Mouse (Mus musculus): ENCODE measurements around the gene Dnajc5.
A peak's percentile ranks its signal among the peaks of the same experiment; 100 is the strongest.

Dnajc5 gene

GRCm38 (mm10) chr2:181520118-181520935, at the start of gene Dnajc5:
Gene Dnajc5 (plus strand): TSS chr2:181520485.
- peak; percentile 98 to 99 for DNase-seq

GRCm38 (mm10) chr2:181471246-181471645, 49.0 kb upstream of the Dnajc5 start:
- no peak for DNase-seq

GRCm38 (mm10) chr2:181472256-181472827, 47.9 kb upstream of the Dnajc5 start:
- peak in 1 of 2 experiments; percentile 8 for DNase-seq

- no peak for DNase-seq
Observed at GRCm38 (mm10) chr2:181483120-181483519, 37.2 kb upstream of the Dnajc5 start.

- peak; percentile 42 to 63 for DNase-seq
Observed at GRCm38 (mm10) chr2:181483562-181484318, 36.5 kb upstream of the Dnajc5 start.

GRCm38 (mm10) chr2:181484456-181485233, 35.6 kb upstream of the Dnajc5 start:
- peak in 1 of 2 experiments; percentile 19 for DNase-seq

- no peak for DNase-seq
Observed at GRCm38 (mm10) chr2:181485741-181486140, 34.5 kb upstream of the Dnajc5 start.

- DNase-seq: no peak
Observed at GRCm38 (mm10) chr2:181487338-181488277, 32.7 kb upstream of the Dnajc5 start.

GRCm38 (mm10) chr2:181491432-181492205, 28.7 kb upstream of the Dnajc5 start:
- no peak for DNase-seq

- DNase-seq: no peak
Observed at GRCm38 (mm10) chr2:181492206-181492605, 28.1 kb upstream of the Dnajc5 start.

GRCm38 (mm10) chr2:181493156-181493927, 26.9 kb upstream of the Dnajc5 start, which contains the start of gene Abhd16b:
Gene Abhd16b (plus strand): TSS chr2:181493206.
- DNase-seq: no peak

GRCm38 (mm10) chr2:181494266-181494945, 25.9 kb upstream of the Dnajc5 start:
- peak in 1 of 2 experiments; percentile 39 for DNase-seq

- DNase-seq: peak in 1 of 2 experiments; percentile 31
Observed at GRCm38 (mm10) chr2:181495845-181496244, 24.4 kb upstream of the Dnajc5 start.

- DNase-seq: peak; percentile 35 to 50
Observed at GRCm38 (mm10) chr2:181496281-181496680, 24.0 kb upstream of the Dnajc5 start.

- DNase-seq: peak; percentile 90 to 95
Observed at GRCm38 (mm10) chr2:181496831-181497547, 23.3 kb upstream of the Dnajc5 start, which contains the start of gene Tpd52l2. Gene Tpd52l2 (plus strand): TSS chr2:181497142.

- DNase-seq: peak in 1 of 2 experiments; percentile 35
Observed at GRCm38 (mm10) chr2:181497548-181497875, 22.8 kb upstream of the Dnajc5 start.

GRCm38 (mm10) chr2:181498644-181499043, 21.6 kb upstream of the Dnajc5 start:
- no peak for DNase-seq

GRCm38 (mm10) chr2:181509191-181509590, 11.1 kb upstream of the Dnajc5 start:
- no peak for DNase-seq

All from cerebellum, adult 18-20 months (tissue).